Mouse (Mus musculus) lung, adult 18-20 months (tissue): ENCODE data around the gene Gm49320.

Experiments
- DNase-seq, 2 experiments: peaks; one replicate each; pipeline ENCODE4 v3.0.0; 2022; ENCODE audit warnings: mixed read lengths in 2 of 2

Gene Gm49320

GRCm38 (mm10) chr8:4259125-4259804 is 20.6 kb downstream of the Gm49320 start, which contains the start of gene Ctxn1:
TSS of gene Ctxn1 (minus strand) at chr8:4259274.
- peak; percentile 95 to 96 for DNase-seq

GRCm38 (mm10) chr8:4259805-4260170 is 21.1 kb downstream of the Gm49320 start:
- no peak for DNase-seq

GRCm38 (mm10) chr8:4263105-4263791 is 24.6 kb downstream of the Gm49320 start:
- no peak for DNase-seq

- no peak for DNase-seq
Measured at GRCm38 (mm10) chr8:4265160-4265914, 26.7 kb downstream of the Gm49320 start.

GRCm38 (mm10) chr8:4267627-4268026 is 29.0 kb downstream of the Gm49320 start:
- DNase-seq = no peak

GRCm38 (mm10) chr8:4269609-4270008 is 30.9 kb downstream of the Gm49320 start:
- DNase-seq = no peak

GRCm38 (mm10) chr8:4275275-4276110 is 36.8 kb downstream of the Gm49320 start, which contains the start of gene Timm44:
TSS of gene Timm44 (minus strand) at chr8:4275913.
- peak; percentile 94 to 96 for DNase-seq

- no peak for DNase-seq
Measured at GRCm38 (mm10) chr8:4276111-4276465, 37.4 kb downstream of the Gm49320 start.

- DNase-seq = no peak
Measured at GRCm38 (mm10) chr8:4292738-4293137, 54.1 kb downstream of the Gm49320 start.

- DNase-seq = no peak
Measured at GRCm38 (mm10) chr8:4297822-4298221, 59.2 kb downstream of the Gm49320 start.
